Mouse (Mus musculus) midbrain, embryonic 10.5 days (tissue): ENCODE data around the gene Gm21974. TPM values are rescaled to one million over a fixed set of nuclear protein-coding genes. Genes with fewer than 3 reads are reported as not detected.

Source experiments
- polyA plus RNA-seq: library from polyadenylated mRNA; unstranded; fragments of >200 nt; fragmentation: Nextera tagmentation; extraction: Ambion mirVana; gene quantifications from 2 replicates; pipeline ENCODE4 v1.2.1, GENCODE M21; 2016

The Gm21974 gene
- polyA plus RNA-seq, 1 experiment from 2014 or later: not detected

Other genes with a start within 250 kb of the Gm21974 start
- gene Bcl7c, start 186.5 kb downstream of the Gm21974 start, polyA plus RNA-seq: 47.8 and 48.9 TPM in 2 replicates
- 5.1 and 5.2 TPM in 2 replicates for gene Ctf1, start 182.7 kb downstream of the Gm21974 start, polyA plus RNA-seq
- 0.22 and 0.36 TPM in 2 replicates for gene Ctf2, start 163.3 kb downstream of the Gm21974 start, polyA plus RNA-seq
- 7.9 and 8.3 TPM in 2 replicates for gene Fbxl19, start 150.9 kb downstream of the Gm21974 start, polyA plus RNA-seq
- 8.3 and 10.1 TPM in 2 replicates for gene Orai3, start 125.6 kb downstream of the Gm21974 start, polyA plus RNA-seq
- 13.4 and 14.7 TPM in 2 replicates for gene Setd1a, start 118.8 kb downstream of the Gm21974 start, polyA plus RNA-seq
- 0.35 TPM in 1 of 2 replicates, not detected in the other for gene Gm49388, start 109.8 kb downstream of the Gm21974 start, polyA plus RNA-seq
- gene Hsd3b7, start 94.8 kb downstream of the Gm21974 start, polyA plus RNA-seq: 5.0 and 7.2 TPM in 2 replicates
- gene Stx4a, start 71.2 kb downstream of the Gm21974 start, polyA plus RNA-seq: 19.5 and 21.6 TPM in 2 replicates
- 5.4 and 9.7 TPM in 2 replicates for gene Stx1b, start 70.9 kb downstream of the Gm21974 start, polyA plus RNA-seq
- gene Zfp646, start 19.2 kb downstream of the Gm21974 start, polyA plus RNA-seq: 17.2 and 18.7 TPM in 2 replicates
- gene Zfp668, start 18.6 kb downstream of the Gm21974 start, polyA plus RNA-seq: 41.5 and 47.3 TPM in 2 replicates
- 0.52 and 0.68 TPM in 2 replicates for gene Prss53, start 4.5 kb downstream of the Gm21974 start, polyA plus RNA-seq
- gene Vkorc1, start 163 bp upstream of the Gm21974 start, polyA plus RNA-seq: 43.4 and 44.6 TPM in 2 replicates
- gene Bckdk, start 8.6 kb upstream of the Gm21974 start, polyA plus RNA-seq: 128 and 130 TPM in 2 replicates
- 51.1 and 52.4 TPM in 2 replicates for gene Kat8, start 17.1 kb upstream of the Gm21974 start, polyA plus RNA-seq
- gene Prss8, start 34.6 kb upstream of the Gm21974 start, polyA plus RNA-seq: 1.6 and 2.1 TPM in 2 replicates
- gene Prss36, start 51.3 kb upstream of the Gm21974 start, polyA plus RNA-seq: 11.0 and 13.0 TPM in 2 replicates
- gene Fus, start 72.0 kb upstream of the Gm21974 start, polyA plus RNA-seq: 336 and 358 TPM in 2 replicates
- 6.1 and 7.5 TPM in 2 replicates for gene Pycard, start 98.4 kb upstream of the Gm21974 start, polyA plus RNA-seq
- gene Trim72, start 108.5 kb upstream of the Gm21974 start, polyA plus RNA-seq: not detected in 2 replicates
- 0.48 and 0.68 TPM in 2 replicates for gene Itgam, start 167.2 kb upstream of the Gm21974 start, polyA plus RNA-seq
- not detected in 2 replicates for gene Gm49368, start 167.2 kb upstream of the Gm21974 start, polyA plus RNA-seq
- not detected in 2 replicates for gene Itgax, start 234.1 kb upstream of the Gm21974 start, polyA plus RNA-seq